Mouse (Mus musculus): ENCODE data around the gene Pdcl2.

DNA sequence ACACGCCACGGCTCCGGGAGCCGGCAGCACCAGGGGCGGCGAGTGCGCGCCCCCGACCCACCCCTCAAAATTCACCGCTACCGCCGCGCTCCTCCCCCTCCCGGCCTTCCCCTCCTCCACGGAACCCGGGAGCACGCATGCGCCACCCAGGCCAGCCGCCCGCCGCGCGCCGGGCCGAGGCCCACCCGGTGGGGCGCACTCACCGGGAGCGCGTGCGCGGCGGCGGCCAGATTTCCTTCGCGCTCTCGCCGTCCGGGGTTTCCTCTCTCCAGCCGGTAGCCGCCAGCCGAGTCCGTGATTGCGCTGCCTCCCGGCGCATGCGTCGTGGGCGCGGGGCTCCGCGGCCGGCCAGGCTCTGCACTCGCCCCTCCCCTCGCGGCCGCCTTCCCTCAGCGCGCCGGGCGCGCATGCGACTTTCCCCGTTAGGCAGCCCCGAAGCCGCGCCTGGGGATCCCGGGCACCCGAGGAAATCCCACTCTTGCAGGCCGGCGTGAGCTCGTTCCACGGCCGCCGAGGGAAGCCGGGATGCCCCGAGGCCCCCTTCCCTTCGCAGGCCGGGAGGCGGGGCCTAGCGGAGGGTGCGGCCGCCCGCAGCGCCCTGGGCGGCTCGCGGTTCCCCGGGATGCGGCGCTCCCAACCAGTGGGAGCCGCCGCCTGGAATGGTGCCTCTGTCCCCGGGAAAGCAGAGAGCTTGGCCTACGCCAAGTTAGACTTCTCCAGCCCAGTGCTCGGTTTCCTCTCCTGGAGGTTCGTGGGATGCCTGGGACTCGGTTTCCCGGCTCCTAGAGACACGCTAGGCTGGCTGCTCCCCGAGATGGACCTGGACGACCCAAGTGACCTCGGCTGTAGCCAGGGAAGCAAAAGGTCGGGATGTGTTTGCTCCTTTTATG is 26.3 kb downstream of the Pdcl2 start, which contains the start of gene Clock:
- TF ChIP-seq CTCF (IDR thresholded peaks at IDR 0.05; ENCODE audit: low read depth, low read length) (no peak), TAL1 (conservative IDR thresholded peaks at IDR 0.05; ENCODE audit: low read depth, low read length) (no peak)
